Mouse (Mus musculus) embryonic stem cell, embryonic (primary cell): ENCODE measurements around the gene Polr1a.

ENCODE experiments used
- CTCF ChIA-PET, 4 experiments: fragments of 300-600 bp in 2 of 4; fragments of 350-600 bp in 2 of 4; sonication (Branson Sonifier 250); formaldehyde crosslinking; loops; one replicate each; lab custom pipeline; 2022; ENCODE audit warnings: inconsistent platforms in 2 of 4; lab: Charles Lee
- POLR2A ChIA-PET, 4 experiments: fragments of 300-600 bp in 2 of 4; fragments of 350-600 bp in 2 of 4; sonication (Branson Sonifier 250); formaldehyde crosslinking; loops; one replicate each; lab custom pipeline; 2022; ENCODE audit warnings: antibody characterized with exemption in 4 of 4, inconsistent platforms in 1 of 4; lab: Charles Lee

Polr1a gene

GRCm38 (mm10) chr6:71908481-71909381 is at the start of gene Polr1a, which contains the start of gene Ptcd3:
Polr1a (plus strand) TSS chr6:71909053.
Ptcd3 (minus strand) TSS chr6:71908750.
- ChIA-PET POLR2A (interaction anchor here (0.6 to 26.9 kb wide), 63 partner anchors 7 to 765 kb away, joined by 3 to 423 read pairs (median 4); partner anchors contain the start of genes Immt (in 2 of the 4), Kdm3a (in 2 of the 4), Mat2a (in 1 of the 4) and Usp39 (in 1 of the 4)), CTCF (interaction anchor here in 2 of 4 experiments (0.5 to 0.7 kb wide), 2 partner anchors 55 to 77 kb away, joined by 3 to 9 read pairs; no protein-coding TSS in a partner anchor)

- CTCF ChIA-PET, result interaction anchor here in 2 of 4 experiments (0.6 to 1.6 kb wide), 5 partner anchors 11 to 297 kb away, joined by 3 to 6 read pairs (median 3); no protein-coding TSS in a partner anchor
These were observed 41.1 kb upstream of the Polr1a start for GRCm38 (mm10) chr6:71867751-71868150.

GRCm38 (mm10) chr6:71868809-71869208 is 40.0 kb upstream of the Polr1a start:
- CTCF ChIA-PET, result interaction anchor here in 3 of 4 experiments (1.0 to 1.6 kb wide), 4 partner anchors 9 to 296 kb away, joined by 3 to 4 read pairs (median 3); no protein-coding TSS in a partner anchor
- POLR2A ChIA-PET, result interaction anchor here in 2 of 4 experiments (0.6 to 6.5 kb wide), 8 partner anchors 9 to 96 kb away, joined by 3 to 41 read pairs (median 4); partner anchors contain the start of genes Polr1a (in 1 of the 2) and Ptcd3 (in 1 of the 2)

More at GRCm38 (mm10) chr6:71867751-71868150, 41.1 kb upstream of the Polr1a start:
- POLR2A ChIA-PET, result interaction anchor here in 1 of 4 experiments (1.0 to 6.5 kb wide), 5 partner anchors 10 to 47 kb away, joined by 3 to 41 read pairs (median 5); partner anchors contain the start of genes Polr1a and Ptcd3

GRCm38 (mm10) chr6:71871396-71871795 is 37.5 kb upstream of the Polr1a start:
- CTCF ChIA-PET, result interaction anchor here in 1 of 4 experiments (0.6 kb wide), 1 partner anchor 390 kb away, joined by 6 read pairs; no protein-coding TSS in a partner anchor
- POLR2A ChIA-PET, result interaction anchor here in 2 of 4 experiments (1.0 to 6.5 kb wide), 11 partner anchors 6 to 139 kb away, joined by 3 to 41 read pairs (median 5); partner anchors contain the start of genes Polr1a (in 1 of the 2) and Ptcd3 (in 1 of the 2)

- CTCF ChIA-PET, result interaction anchor here (0.6 to 1.2 kb wide), 6 partner anchors 9 to 34 kb away, joined by 3 to 7 read pairs (median 3); no protein-coding TSS in a partner anchor
- POLR2A ChIA-PET, result interaction anchor here in 2 of 4 experiments (0.9 to 6.9 kb wide), 10 partner anchors 6 to 31 kb away, joined by 3 to 41 read pairs (median 7); partner anchors contain the start of genes Polr1a (in 2 of the 2) and Ptcd3 (in 2 of the 2)
These were observed 30.7 kb upstream of the Polr1a start for GRCm38 (mm10) chr6:71877965-71878760.

- CTCF ChIA-PET, result no interaction called here
These were observed 15.6 kb upstream of the Polr1a start for GRCm38 (mm10) chr6:71893263-71893662.

GRCm38 (mm10) chr6:71907702-71908235 is 1.1 kb upstream of the Polr1a start:
- ChIA-PET CTCF (interaction anchor here in 1 of 4 experiments (0.5 kb wide), 1 partner anchor 19 kb away, joined by 5 read pairs; no protein-coding TSS in a partner anchor), POLR2A (interaction anchor here in 3 of 4 experiments (0.6 to 26.9 kb wide), 36 partner anchors 9 to 851 kb away, joined by 3 to 423 read pairs (median 5); partner anchors contain the start of genes Immt (in 1 of the 3) and Kdm3a (in 1 of the 3))

More at GRCm38 (mm10) chr6:71893263-71893662, 15.6 kb upstream of the Polr1a start:
- POLR2A ChIA-PET, result interaction anchor here in 1 of 4 experiments (1.0 to 1.5 kb wide), 4 partner anchors 9 to 17 kb away, joined by 4 to 6 read pairs (median 4); partner anchors contain the start of genes Polr1a and Ptcd3

GRCm38 (mm10) chr6:71909384-71909783 is 531 bp downstream of the Polr1a start:
- ChIA-PET POLR2A (interaction anchor here (0.6 to 26.9 kb wide), 52 partner anchors 8 to 766 kb away, joined by 3 to 423 read pairs (median 4); partner anchors contain the start of genes Immt (in 2 of the 4), Kdm3a (in 2 of the 4), Krcc1 (in 1 of the 4) and Mat2a (in 1 of the 4)), CTCF (interaction anchor here in 2 of 4 experiments (0.5 to 0.7 kb wide), 2 partner anchors 56 to 77 kb away, joined by 3 to 9 read pairs; no protein-coding TSS in a partner anchor)

- CTCF ChIA-PET, result no interaction called here
- POLR2A ChIA-PET, result interaction anchor here (0.8 to 26.9 kb wide), 18 partner anchors 3 to 639 kb away, joined by 3 to 423 read pairs (median 5); partner anchors contain the start of genes Immt (in 1 of the 4), Krcc1 (in 1 of the 4), Polr1a (in 1 of the 4) and Ptcd3 (in 1 of the 4)
These were observed 987 bp downstream of the Polr1a start for GRCm38 (mm10) chr6:71909840-71910239.

GRCm38 (mm10) chr6:71911686-71912450 is 3.0 kb downstream of the Polr1a start:
- ChIA-PET POLR2A (interaction anchor here in 3 of 4 experiments (0.7 to 26.9 kb wide), 19 partner anchors 5 to 639 kb away, joined by 3 to 423 read pairs (median 4); partner anchors contain the start of genes Polr1a (in 1 of the 3) and Ptcd3 (in 1 of the 3)), CTCF (interaction anchor here in 2 of 4 experiments (0.6 to 1.0 kb wide), 2 partner anchors 33 to 307 kb away, joined by 3 to 5 read pairs; no protein-coding TSS in a partner anchor)

GRCm38 (mm10) chr6:71920752-71921151 is 11.9 kb downstream of the Polr1a start:
- ChIA-PET CTCF (no interaction called here), POLR2A (interaction anchor here in 1 of 4 experiments (23.6 kb wide), 1 partner anchor 14 kb away, joined by 423 read pairs; the partner anchor contains the start of genes Polr1a and Ptcd3)

- POLR2A ChIA-PET, result interaction anchor here in 3 of 4 experiments (0.7 to 23.6 kb wide), 16 partner anchors 9 to 631 kb away, joined by 3 to 423 read pairs (median 5); partner anchors contain the start of genes Kdm3a (in 2 of the 3), Polr1a (in 2 of the 3) and Ptcd3 (in 2 of the 3)
- CTCF ChIA-PET, result interaction anchor here in 1 of 4 experiments (0.6 kb wide), 1 partner anchor 505 kb away, joined by 3 read pairs; no protein-coding TSS in a partner anchor
These were observed 16.4 kb downstream of the Polr1a start for GRCm38 (mm10) chr6:71925233-71925632.

- CTCF ChIA-PET, result interaction anchor here in 2 of 4 experiments (0.6 to 1.4 kb wide), 2 partner anchors 9 to 237 kb away, joined by 3 to 4 read pairs; no protein-coding TSS in a partner anchor
- POLR2A ChIA-PET, result interaction anchor here in 2 of 4 experiments (0.6 to 23.6 kb wide), 9 partner anchors 10 to 657 kb away, joined by 3 to 423 read pairs (median 3); partner anchors contain the start of genes Mat2a (in 1 of the 2), Polr1a (in 1 of the 2) and Ptcd3 (in 1 of the 2)
These were observed 19.1 kb downstream of the Polr1a start for GRCm38 (mm10) chr6:71927911-71928310.

GRCm38 (mm10) chr6:71930053-71930452 is 21.2 kb downstream of the Polr1a start:
- ChIA-PET POLR2A (interaction anchor here in 3 of 4 experiments (1.2 to 23.6 kb wide), 6 partner anchors 10 to 46 kb away, joined by 3 to 423 read pairs (median 8); partner anchors contain the start of genes Polr1a (in 2 of the 3) and Ptcd3 (in 2 of the 3)), CTCF (no interaction called here)
